Mouse (Mus musculus) B cell, adult 2 months (primary cell): ENCODE data around the gene Slc30a1.

Experiments used
- DNase-seq, 2 experiments: peaks; one replicate each; pipeline ENCODE4 v3.0.0; 2022

Gene Slc30a1

DNA sequence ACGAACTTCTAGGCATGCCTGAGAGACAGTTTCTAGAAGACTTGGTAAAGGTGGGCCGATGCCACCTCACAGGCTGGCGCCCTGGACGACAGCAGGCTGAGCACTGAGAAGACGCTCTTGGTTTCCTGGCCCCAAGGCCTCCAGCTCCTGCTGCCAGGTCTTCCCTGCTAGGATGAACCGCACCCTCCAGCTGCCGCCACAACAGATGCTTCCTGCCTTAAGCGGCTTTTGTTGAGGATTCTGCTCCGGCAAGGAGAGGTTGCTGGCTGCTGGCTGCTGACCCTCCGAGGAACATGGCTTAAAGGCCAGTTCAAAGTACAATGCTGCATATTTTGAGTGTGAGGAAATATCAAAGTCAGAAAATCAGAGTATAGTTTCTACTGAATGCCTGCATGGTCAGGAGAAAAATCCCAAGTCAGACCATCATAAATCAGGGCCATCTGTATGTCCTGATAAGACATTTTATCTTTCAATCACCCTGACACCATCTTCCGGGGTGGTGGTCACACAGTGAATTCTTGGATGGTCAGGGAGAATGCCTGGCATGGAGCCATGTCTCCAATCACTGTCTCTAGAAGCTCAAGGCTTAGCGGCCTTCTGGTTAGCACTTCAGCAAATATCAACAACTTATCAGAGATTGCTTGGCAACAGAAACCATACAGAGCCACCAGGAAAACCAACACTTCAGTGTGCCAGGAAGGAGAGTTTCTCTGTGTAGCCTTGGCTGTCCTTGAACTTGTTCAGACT lies 9.6 kb upstream of the Slc30a1 start:
- DNase-seq = no peak

DNA sequence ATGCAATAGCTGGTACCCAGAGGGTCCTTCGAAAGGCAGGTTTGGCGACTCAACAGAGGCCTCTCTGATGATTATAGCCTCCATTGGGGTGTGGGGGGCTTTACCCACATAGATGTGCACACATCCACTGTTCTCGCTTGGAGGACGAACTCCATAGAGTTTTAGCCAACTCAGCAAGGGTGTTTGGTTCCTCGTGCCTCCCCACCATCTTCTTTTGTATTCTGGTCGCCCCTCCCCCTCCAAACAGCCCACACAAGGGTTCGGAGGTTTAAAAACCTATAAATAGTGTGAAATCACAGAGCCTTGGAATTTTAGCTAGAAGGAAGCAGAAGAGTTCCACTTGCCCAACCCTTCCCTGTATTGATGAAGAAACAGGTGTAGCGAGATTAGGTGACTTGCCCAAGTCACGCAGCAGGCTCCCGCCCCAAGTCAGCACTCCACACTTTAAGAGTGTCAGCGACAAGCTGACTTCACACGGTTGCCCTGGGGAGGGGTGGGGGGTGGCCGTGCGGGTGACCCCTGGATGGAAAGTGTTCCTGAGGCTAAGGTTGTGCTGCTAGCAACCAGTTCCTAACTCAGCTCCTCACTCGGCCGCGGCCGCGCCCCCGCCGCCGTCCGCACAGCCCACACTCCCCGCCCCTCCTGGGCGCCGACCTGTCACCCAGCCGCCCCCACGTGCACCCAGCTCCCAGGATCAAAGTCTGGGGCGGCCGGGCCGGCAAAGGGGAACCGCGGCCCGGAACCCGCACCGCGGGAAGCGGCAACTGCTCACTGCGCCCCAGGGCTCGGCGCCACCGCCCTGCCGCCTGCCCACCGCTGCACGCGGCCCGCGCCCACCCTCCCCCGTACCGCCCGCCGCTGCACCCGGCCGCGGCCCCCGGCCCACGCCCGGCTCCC lies 682 bp upstream of the Slc30a1 start:
- DNase-seq = peak in 1 of 2 experiments; percentile 21

DNA sequence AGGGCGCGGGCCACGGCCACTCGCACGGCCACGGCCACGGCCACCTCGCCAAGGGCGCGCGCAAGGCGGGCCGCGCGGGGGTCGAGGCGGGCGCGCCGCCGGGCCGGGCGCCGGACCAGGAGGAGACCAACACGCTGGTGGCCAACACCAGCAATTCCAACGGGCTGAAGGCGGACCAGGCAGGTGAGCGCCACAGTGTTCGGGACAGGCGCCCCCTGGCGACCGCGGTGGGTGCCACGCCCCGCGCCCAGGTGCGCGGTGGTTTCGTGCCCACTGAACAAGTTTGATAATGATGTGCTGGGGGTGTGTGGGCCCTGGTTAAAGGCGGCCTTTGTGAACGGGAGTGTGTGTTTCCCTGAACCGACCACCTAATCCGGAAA lies 854 bp downstream of the Slc30a1 start:
- peak; percentile 94 for DNase-seq

DNA sequence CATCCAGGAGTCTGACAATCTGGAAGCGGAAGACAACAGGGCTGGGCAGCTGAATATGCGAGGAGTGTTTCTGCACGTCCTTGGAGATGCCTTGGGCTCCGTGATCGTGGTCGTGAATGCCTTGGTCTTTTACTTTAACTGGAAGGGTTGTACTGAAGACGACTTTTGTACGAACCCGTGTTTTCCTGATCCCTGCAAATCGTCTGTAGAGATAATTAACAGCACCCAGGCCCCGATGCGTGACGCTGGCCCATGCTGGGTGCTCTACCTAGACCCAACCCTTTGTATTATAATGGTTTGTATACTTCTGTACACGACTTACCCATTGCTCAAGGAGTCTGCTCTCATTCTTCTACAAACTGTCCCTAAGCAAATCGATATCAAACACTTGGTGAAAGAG lies 2.3 kb downstream of the Slc30a1 start:
- no peak for DNase-seq

DNA sequence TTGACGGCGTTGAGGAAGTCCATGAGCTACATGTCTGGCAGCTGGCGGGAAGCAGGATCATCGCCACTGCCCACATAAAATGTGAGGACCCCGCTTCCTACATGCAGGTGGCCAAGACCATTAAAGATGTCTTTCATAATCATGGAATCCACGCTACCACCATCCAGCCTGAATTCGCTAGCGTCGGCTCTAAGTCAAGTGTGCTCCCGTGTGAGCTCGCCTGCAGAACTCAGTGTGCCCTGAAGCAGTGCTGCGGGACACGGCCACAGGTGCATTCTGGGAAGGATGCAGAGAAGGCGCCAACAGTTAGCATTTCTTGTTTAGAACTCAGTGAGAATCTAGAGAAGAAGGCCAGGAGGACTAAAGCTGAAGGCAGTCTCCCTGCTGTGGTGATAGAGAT lies 2.7 kb downstream of the Slc30a1 start:
- no peak for DNase-seq

DNA sequence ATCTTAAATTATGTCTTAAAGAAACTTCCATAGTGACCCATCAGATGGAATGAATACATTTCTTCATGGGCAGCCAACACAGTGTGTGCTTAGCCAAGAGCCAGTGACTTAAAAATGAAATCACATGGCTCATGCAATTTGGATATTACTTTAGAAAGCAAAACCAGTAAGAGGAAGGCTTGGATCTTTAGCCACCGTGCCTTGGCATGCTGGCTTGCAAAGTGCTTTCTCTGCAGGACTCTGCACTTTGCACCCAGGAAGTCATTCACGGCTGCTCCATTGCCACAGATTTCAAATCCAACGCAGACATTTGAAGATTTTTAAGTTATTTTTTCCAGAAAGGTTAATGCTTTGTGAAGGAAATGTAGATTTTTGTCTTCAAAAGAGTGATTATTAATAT lies 4.1 kb downstream of the Slc30a1 start:
- DNase-seq = no peak

DNA sequence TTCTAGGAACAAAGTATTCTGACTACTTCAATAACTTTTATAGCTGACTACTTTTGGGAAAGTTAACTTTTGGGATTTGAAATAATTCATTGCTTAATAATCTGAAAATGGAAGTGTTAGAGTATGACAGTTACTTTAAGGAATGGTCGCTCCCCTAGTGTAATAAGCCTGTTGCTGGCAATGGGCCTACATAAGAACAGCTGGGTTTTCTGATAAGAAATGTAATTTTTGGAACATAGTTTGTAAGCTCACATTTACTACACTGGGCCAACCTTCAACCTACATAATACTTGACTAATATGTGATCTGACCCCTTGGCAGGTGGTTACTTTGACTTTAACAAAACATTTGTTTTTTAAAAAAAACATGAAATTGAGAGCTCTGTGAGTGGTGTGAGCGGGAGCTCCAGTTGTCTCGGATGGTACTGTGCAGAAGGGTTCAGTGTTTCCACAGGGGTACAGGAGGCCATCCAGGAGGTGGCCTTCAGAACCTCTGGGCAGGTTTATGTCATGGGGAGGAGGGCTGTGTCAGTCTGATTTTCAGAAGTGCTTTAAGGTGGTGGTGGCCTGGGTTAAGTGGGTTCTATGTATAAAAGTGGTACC lies 4.6 kb downstream of the Slc30a1 start:
- no peak for DNase-seq

DNA sequence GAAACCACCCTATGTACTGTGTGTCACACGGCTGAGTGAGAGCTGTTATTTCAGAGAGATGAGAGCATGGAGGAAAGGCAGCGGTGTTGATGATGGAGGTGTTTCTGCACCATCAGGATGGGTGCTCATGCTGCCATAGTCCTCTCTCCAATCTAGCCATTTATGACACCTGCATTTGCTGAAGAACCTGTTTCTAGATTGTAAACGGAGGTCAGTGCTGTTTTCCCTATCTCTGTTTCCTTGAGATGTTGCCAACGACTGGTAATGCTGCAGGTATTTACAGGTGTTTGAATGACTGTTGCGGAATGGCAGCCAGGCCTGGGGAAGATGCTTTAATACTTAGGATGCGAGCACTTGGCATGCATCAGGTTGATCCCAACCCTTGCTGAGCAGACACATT lies 8.1 kb downstream of the Slc30a1 start:
- no peak for DNase-seq

DNA sequence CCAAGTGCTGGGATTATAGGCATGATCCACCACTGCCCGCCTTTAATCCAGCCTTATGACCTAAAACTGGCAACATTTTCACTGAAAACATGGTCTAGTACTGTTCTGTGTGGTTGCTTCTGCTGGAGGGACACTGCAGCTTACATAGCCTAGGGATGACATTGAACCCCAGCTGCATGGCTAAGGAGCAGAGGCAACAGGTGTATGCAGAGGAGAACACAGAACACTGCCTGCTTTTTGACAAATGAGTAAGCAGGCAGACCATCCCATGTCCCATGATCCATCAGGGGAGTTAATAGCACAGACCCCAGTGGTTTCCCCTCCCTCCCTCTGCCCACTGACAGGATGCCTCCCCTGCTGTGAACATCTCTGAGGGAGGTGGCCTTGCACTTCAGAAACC lies 9.0 kb downstream of the Slc30a1 start:
- no peak for DNase-seq

DNA sequence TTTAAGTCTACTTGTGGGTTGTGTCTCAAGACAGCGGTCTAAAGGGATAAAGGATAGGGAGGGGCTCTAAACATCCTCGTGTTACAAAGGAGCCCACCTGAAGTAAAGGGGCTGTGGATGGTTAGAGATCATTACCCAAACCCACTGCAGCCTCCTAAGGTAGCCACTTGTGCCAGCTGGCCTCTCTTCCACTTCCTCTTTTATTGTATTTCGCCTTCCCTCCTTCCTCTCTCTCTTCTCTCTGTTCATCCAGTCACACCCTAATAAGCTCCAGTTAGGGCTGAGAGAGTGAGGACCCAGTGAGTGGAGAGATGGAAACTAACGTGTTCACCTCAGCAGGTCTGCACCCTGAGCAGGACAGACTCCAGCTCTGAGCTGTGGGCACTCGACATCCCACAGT lies 10.3 kb downstream of the Slc30a1 start:
- no peak for DNase-seq

DNA sequence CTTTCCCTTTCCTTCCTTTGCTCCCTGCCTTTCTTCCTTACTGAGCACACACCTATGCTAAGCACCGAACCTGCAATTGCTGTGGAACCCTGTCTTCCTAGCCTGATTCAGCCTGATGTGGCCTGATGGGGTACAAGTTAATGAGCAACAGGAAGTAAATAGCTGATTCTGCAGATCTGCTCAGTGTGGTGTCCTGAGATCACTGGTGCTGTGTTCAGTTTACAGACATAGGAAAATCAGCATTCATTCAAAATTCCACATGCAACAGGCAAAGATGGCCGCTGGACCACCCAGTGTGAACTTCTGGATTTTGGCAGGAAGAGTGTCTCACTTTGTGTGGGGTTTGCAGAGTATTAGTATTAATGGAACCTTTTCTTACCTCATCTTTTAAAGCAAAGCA lies 12.8 kb downstream of the Slc30a1 start:
- no peak for DNase-seq

DNA sequence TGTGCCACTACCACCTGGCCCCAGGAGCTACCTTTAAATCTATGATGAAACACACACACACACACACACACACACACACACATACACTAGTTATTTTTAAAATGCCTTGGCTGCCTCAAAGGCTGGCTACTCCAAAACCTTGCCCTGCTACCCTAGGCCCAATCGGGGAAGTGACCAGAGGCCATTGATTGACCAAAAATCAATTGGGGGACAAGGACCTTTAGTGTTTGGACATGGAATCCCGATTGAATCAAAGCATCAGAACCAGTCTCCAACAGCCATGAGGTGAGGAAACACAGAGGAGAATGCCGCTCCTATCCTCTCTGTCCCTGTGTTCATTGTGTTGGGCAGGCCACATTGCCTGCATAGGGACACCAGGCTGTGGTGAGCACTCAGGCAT lies 15.1 kb downstream of the Slc30a1 start:
- no peak for DNase-seq

DNA sequence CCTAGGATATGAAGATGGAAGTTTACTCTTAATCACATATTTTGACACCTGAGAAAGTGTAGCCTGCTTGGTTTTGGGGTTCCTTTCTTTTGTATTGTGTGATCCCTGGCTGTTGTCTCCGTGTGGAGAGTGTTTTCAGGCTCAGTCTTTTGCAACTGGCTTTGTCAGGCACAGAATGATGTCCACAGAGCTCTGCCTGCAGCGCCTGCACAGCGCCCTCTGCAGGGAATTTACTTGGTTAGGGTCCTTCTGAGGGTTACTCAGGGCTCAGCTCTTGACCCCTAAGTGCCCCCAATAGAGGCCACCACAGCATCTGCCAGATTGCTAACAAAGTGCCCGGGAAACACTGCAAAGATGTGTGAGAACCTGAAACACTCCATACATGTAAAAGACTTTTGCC lies 18.9 kb downstream of the Slc30a1 start:
- no peak for DNase-seq

DNA sequence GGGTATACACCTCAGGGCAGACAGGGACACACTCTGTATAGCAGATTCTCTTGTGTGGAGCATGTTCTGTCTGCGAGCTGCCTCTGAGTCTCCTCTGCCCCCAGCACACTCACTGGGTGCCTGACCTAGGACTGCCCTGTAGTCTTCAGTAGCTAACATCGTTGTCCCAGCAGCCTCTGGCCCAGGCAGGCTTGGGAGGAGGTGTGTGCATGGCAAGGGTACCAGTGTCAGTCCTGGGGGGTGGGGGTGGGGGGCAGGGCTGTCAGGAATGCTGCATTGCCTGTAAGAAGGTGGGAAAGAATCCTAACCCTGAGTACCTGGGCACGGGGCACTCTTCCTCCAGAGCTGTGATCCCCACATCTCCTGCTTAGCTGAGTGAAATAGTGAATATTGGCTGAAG lies 20.1 kb downstream of the Slc30a1 start:
- DNase-seq = no peak

DNA sequence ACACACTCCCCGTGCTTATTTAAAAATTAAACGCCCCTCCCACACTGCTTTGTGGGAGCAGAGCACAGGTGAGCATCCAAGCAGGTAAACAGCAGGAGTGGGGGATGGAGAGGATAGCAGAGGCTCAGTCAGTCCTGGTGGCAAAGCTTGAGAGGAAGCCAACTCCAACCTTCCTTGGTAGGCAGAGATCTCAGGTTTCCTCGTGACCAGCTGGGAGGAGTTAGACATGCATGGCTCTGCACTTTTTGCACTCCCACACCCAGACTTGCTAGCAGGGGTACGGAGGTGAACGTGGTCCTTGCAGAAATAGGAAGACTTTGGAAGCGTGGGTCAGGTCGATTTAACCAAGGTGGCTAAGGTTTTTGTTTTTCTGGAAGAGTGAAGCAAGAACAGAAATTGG lies 21.8 kb downstream of the Slc30a1 start:
- no peak for DNase-seq

DNA sequence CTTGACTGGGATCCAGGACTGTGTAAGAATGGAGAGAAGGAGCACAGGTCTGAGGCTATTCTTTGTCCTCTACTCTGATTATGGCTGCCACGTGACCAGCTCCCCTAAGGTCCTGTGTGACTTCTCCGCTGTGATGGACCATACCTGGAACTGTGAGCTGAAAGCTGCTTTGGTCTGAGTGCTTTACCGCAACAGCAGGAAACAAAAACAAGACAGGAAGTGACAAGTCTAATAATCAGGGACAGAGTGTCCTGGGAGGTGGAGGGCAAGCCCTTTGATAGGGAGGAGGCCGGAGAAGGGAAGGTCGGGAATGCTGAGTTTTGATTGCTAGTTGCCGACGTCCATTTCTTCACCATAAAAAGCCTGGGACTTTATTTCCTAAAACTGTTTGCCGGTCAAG lies 22.5 kb downstream of the Slc30a1 start:
- no peak for DNase-seq

DNA sequence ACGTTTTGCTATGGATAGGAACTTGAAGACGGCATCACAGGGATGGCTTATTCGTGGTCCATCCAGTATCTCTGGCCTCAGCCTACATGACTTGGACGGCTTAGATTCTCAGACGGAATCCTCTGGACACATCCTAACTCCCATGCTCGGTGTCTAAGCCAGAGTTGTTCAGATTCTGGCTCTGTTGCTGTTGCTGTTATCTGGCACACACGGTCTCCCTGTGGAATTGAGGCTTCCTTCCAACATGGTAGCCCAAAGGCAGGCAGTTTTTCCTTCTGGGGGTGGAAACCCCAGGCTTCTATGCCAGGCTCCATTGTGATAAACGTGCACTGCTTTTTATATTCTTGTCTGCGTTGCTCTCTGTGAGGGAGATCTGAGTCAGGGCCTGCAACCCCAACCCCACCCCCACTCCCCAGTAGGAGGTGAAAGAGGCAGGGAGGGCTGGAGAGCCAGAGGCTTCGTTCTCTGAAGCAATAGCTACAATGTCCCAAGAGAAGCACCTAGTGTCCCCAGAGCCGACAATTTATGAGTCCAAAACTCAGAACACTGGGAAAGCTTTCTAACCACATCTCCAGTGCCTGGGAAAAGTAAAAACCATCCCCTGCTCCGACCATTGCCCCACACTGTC lies 23.4 kb downstream of the Slc30a1 start:
- DNase-seq = no peak

DNA sequence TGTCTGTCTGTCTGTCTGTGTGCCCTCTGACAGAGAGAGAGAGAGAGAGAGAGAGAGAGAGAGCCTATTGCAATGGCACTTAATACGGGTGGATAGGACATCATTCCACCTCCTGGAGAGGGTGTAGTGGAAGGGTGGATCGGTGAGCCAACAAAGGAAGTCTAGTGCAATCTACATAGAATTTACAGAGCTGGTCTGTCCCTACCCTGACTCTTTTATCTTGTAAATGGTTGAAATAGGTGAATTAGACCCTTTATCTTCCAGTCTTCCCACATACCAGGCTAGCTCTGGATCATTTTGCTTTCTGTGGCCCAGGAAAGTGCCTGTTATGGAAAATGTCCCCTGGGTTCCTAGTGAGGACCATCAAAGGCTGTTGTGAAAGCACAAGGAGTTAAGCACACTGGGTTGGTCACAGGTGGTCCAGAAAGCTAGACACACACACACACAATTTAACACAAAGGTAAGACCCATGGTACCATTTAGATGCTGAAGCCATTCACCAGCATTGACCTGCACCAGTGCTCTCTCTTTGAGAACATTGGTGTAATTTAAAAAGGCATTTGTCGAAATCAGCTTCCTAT lies 24.0 kb downstream of the Slc30a1 start:
- no peak for DNase-seq

DNA sequence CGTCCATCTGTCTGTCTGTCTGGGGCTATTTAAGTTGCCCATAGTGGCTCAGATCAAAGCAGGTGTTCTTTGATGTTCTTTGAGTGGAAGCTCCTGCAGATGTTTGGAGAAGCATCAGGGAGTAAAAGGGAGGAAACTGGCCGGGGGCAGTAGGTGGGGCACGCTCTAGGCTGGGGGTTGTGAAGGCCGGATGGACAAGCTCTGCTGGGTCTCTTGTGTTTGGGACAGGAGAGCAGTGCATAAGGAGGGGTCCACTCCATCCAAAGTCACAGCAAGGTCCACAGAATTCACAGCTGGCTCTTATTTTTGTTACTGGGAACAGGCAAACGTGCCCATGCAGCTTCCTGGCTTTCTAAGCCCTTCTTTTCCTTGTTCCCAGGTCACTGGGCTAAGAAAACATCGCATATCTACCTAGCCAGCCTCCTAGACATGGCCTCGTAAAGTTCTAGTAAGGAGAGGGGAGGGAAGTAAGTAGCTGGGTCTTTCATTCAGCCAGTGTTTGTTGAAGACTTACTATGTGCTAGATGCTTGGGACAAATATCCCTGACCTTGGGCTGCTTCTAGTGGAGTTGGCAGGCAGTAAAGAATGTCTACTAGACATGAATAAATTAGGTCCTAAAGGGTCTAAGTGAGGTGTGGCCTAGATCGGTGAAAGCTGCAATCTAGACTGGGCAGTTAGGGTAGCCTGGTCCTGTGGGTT lies 25.9 kb downstream of the Slc30a1 start:
- no peak for DNase-seq

DNA sequence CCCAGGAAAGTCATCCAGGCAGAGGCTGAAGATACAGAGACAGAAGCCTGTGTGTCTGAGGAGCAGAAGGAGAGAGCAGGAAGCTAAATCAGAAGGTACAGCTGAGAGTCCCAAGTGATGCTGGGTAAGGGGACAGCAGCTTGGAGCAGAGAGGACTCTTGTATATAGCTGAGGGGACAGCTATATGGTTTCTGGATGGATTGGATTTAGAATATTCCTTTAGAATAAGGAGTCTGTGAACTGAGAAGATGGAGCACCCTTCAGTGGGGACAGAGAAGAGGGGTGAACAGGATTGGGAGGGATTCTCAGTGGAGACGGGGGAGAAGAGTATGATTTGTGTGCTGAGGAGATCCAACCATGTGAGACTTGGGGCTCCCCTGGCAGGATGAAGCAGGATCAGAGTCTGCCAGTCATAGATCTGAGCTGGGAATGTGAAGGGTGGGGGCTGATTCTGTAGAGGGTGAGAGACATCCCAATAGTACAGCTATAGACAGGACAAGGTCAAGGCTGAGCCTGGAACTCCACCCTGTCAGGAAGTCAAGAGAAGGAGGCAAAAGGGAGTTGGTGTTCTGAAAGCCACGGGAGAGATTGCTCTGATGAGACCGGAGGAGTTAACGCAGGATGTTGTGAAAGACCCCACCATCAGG lies 26.5 kb downstream of the Slc30a1 start:
- DNase-seq = no peak

DNA sequence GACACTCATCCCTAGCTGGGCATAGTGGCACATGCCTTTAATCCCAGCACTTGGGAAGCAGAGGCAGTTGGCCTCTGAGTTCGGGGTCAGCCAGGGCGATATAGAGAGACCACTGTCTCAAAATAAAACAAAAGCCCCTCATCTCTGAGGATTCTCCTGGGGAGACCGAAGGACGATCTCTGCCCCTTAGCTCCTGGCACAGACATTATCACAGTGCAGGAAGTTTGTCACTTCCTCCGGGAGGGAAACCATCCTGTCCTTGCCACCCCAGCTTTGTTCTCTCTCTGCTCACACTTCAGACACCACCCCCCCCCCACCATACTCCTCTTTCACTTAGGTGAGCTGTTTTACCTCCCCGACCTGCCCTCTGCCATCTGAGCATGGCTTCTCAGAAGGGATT lies 37.1 kb downstream of the Slc30a1 start:
- no peak for DNase-seq

DNA sequence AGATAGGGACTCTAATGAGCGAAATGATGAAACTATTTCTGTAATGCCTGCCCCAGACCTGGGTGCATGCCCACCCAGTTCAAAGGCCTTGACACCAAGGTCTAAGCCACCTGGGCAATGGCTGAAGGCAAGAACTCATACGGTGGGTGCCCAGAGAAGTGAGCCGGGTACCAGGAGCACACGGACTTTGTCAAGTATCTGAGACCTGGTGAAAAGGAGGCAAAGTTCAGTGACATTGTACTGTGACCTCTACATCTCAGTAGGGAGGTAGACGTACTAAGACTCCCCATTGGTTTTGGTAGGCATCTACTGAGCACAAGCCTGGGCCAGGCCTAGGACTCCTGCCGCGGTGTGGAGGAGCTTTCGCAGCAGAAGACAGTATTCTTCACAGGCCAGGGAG lies 38.8 kb downstream of the Slc30a1 start:
- no peak for DNase-seq
